Mouse (Mus musculus) kidney, postnatal 0 days (tissue): ENCODE results near the gene Dhx58. TPM values are rescaled to one million over a fixed set of nuclear protein-coding genes. Genes with fewer than 3 reads are reported as not detected.

Experiments used
- ATAC-seq: fragments of 200-750 bp; cut with Nextera tagmentation; replicated peaks from 2 replicates; pipeline ENCODE4 v1.8.0; 2017; ENCODE audit warnings: low read depth, moderate number of reproducible peaks, moderate TSS enrichment, moderate library complexity; ENCODE audit not compliant: low FRiP score
- DNase-seq: peaks from one replicate; pipeline ENCODE4 v3.0.0-alpha.2; 2016; ENCODE audit warnings: low spot score
- H3K27ac ChIP-seq: fragments of 300-500 bp; sonication (generic); 2 replicates; pipeline ENCODE4 v1.5.1; 2014; ENCODE audit warnings: mild to moderate bottlenecking
- H3K27me3 ChIP-seq: fragments of 300-500 bp; sonication (generic); 2 replicates; pipeline ENCODE4 v1.6.1; 2014; ENCODE audit warnings: low read length, mixed read lengths; ENCODE audit not compliant: insufficient read depth
- H3K36me3 ChIP-seq: fragments of 300-500 bp; sonication (generic); 2 replicates; pipeline ENCODE4 v1.6.1; 2014; ENCODE audit warnings: low read length, mixed read lengths; ENCODE audit not compliant: insufficient read depth
- H3K4me1 ChIP-seq: fragments of 300-500 bp; sonication (generic); replicated peaks from 2 replicates; pipeline ENCODE4 v1.6.1; 2014; ENCODE audit warnings: antibody characterized with exemption, low read length, mixed read lengths; ENCODE audit not compliant: insufficient read depth
- H3K4me2 ChIP-seq: fragments of 300-500 bp; sonication (generic); 2 replicates; pipeline ENCODE4 v1.6.1; 2014; ENCODE audit warnings: mild to moderate bottlenecking, low read length, moderate library complexity, mixed read lengths
- H3K4me3 ChIP-seq: fragments of 300-500 bp; sonication (generic); replicated peaks from 2 replicates; pipeline ENCODE4 v1.5.1; 2014; ENCODE audit warnings: low read depth, low read length
- H3K9ac ChIP-seq: fragments of 300-500 bp; sonication (generic); 2 replicates; pipeline ENCODE4 v1.6.1; 2014; ENCODE audit warnings: low read depth, low read length
- H3K9me3 ChIP-seq: fragments of 300-500 bp; sonication (generic); replicated peaks from 2 replicates; pipeline ENCODE4 v1.6.1; 2016; ENCODE audit warnings: low read length, inconsistent platforms, mixed read lengths
- CTCF ChIP-seq: IDR thresholded peaks from 2 replicates; pipeline ENCODE4 v1.5.1; 2016; ENCODE audit warnings: antibody characterized with exemption, low read depth, mild to moderate bottlenecking, moderate library complexity
- WGBS: fragments of 180-500 bp; shearing (Covaris S2); extraction: QIAGEN DNeasy Blood & Tissue Kit; methylation state at CpG from one replicate; pipeline ENCODE4 v1.1.7; 2014; 5-methylcytosine and 5-hydroxymethylcytosine counted together
- polyA plus RNA-seq: library from polyadenylated mRNA; unstranded; fragments of >200 nt; fragmentation: Nextera tagmentation; extraction: Ambion mirVana; gene quantifications from 2 replicates; pipeline ENCODE4 v1.2.1, GENCODE M21; 2015

Dhx58 gene
- polyA plus RNA-seq, 1 experiment from 2014 or later: 3.3 TPM

DNA sequence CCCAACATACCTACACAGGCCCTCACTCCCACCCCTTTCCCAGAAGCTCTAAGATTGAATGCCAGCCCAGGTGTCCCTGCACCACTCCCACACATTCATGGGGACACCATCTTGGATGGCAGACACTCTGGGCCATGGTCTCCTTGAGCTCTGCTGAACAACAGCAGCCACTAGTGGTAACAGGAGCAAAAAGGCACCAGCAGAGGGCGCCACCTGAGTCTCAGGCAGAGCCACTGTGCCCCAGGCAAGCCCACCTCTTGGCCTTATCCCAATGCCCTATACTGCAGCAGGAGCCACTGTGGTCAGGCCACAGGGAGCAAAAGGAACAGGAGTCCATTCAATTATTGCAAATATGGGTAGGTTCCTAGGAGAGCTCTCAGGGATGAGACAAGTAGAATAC is 57.8 kb downstream of the Dhx58 start:
- no peak overlapping the region for H3K4me2 ChIP-seq
- no peaks in the 10 kb centered on the region for H3K36me3 ChIP-seq
- H3K27me3 ChIP-seq: no peaks in the 10 kb centered on the region
- ATAC-seq (no peak), DNase-seq (peak; percentile 58)
- no peaks in the 10 kb centered on the region for H3K9me3 ChIP-seq
- 14% methylated on average over 1 of the region's 1 CpGs for WGBS
- H3K4me1 ChIP-seq: 0 out of 2 replicates have a peak, but pooled peaks cover 4% of the 10 kb centered on the region
- no peak overlapping the region for H3K9ac ChIP-seq
- H3K27ac ChIP-seq: no peak overlapping the region
- peak; percentile 77 for TF ChIP-seq CTCF
- H3K4me3 ChIP-seq: no peak overlapping the region

Other genes with a start within 250 kb of the Dhx58 start
- 5.4 and 6.0 TPM in 2 replicates for gene Klhl11, start 231.5 kb downstream of the Dhx58 start, polyA plus RNA-seq
- gene Acly, start 176.3 kb downstream of the Dhx58 start, polyA plus RNA-seq: 86.4 and 98.4 TPM in 2 replicates
- gene Ttc25, start 158.7 kb downstream of the Dhx58 start, polyA plus RNA-seq: 0.72 and 0.96 TPM in 2 replicates
- gene Cnp, start 129.4 kb downstream of the Dhx58 start, polyA plus RNA-seq: 23.7 and 24.2 TPM in 2 replicates
- 52.6 and 54.0 TPM in 2 replicates for gene Nkiras2, start 85.0 kb downstream of the Dhx58 start, polyA plus RNA-seq
- gene Dnajc7, start 84.1 kb downstream of the Dhx58 start, polyA plus RNA-seq: 142 and 151 TPM in 2 replicates
- gene Zfp385c, start 11.8 kb downstream of the Dhx58 start, polyA plus RNA-seq: 1.6 and 2.5 TPM in 2 replicates
- gene Kat2a, start 8.2 kb upstream of the Dhx58 start, polyA plus RNA-seq: 39.0 and 40.2 TPM in 2 replicates
- 0.37 TPM in 1 of 2 replicates, not detected in the other for gene Hspb9, start 9.6 kb upstream of the Dhx58 start, polyA plus RNA-seq
- gene Rab5c, start 33.9 kb upstream of the Dhx58 start, polyA plus RNA-seq: 34.7 and 39.0 TPM in 2 replicates
- gene Kcnh4, start 55.7 kb upstream of the Dhx58 start, polyA plus RNA-seq: not detected in 2 replicates
- gene Hcrt, start 58.7 kb upstream of the Dhx58 start, polyA plus RNA-seq: not detected in 2 replicates
- 4.8 and 5.9 TPM in 2 replicates for gene Ghdc, start 66.7 kb upstream of the Dhx58 start, polyA plus RNA-seq
- gene Stat5b, start 146.5 kb upstream of the Dhx58 start, polyA plus RNA-seq: 14.4 and 14.6 TPM in 2 replicates
- 4.0 and 4.4 TPM in 2 replicates for gene Stat5a, start 155.1 kb upstream of the Dhx58 start, polyA plus RNA-seq
- gene Stat3, start 235.3 kb upstream of the Dhx58 start, polyA plus RNA-seq: 48.0 and 51.8 TPM in 2 replicates